Mouse (Mus musculus): ENCODE measurements around the gene Crp. TPM values are rescaled to one million over a fixed set of nuclear protein-coding genes. Genes with fewer than 3 reads are reported as not detected.

Crp gene
- polyA plus RNA-seq (2015; fragmentation: Nextera tagmentation; extraction: Ambion mirVana): 0.40 TPM in 1 of 2 replicates, not detected in the other

- no peaks in the 10 kb centered on the region for H3K9me3 ChIP-seq (replicated peaks)
- H3K4me2 ChIP-seq: no peak within 1 kb of the TSS
- 86% methylated on average over 4 of the region's 4 CpGs for WGBS
- H3K27me3 ChIP-seq: no peaks in the 10 kb centered on the region
- H3K4me3 ChIP-seq: no peak within 1 kb of the TSS
- no peaks in the 10 kb centered on the region for H3K36me3 ChIP-seq (ENCODE audit: poor library complexity, severe bottlenecking)
- no peak within 1 kb of the TSS for H3K9ac ChIP-seq
- no peaks in the 10 kb centered on the region for H3K4me1 ChIP-seq
- no peak for ATAC-seq
- no peak within 1 kb of the TSS for H3K27ac ChIP-seq
These were observed at the start of gene Crp for GRCm38 (mm10) chr1:172697844-172698243. Crp (plus strand) TSS chr1:172698055.

- H3K4me2 ChIP-seq: no peak overlapping the region
- no peaks in the 10 kb centered on the region for H3K36me3 ChIP-seq (ENCODE audit: poor library complexity, severe bottlenecking)
- WGBS: 91% methylated on average over 9 of the region's 9 CpGs
These were observed 48.5 kb upstream of the Crp start for GRCm38 (mm10) chr1:172649396-172649795.

GRCm38 (mm10) chr1:172650519-172651287 lies 47.2 kb upstream of the Crp start:
- Histone ChIP-seq H3K9ac (no peak overlapping the region), H3K9me3 (replicated peaks) (no peaks in the 10 kb centered on the region), H3K4me2 (no peak overlapping the region), H3K4me1 (no peaks in the 10 kb centered on the region), H3K36me3 (ENCODE audit: poor library complexity, severe bottlenecking) (no peaks in the 10 kb centered on the region), H3K27ac (no peak overlapping the region), H3K4me3 (no peak overlapping the region), H3K27me3 (no peaks in the 10 kb centered on the region)
- ATAC-seq: no peak
- WGBS: 63% methylated on average over 8 of the region's 8 CpGs

More at GRCm38 (mm10) chr1:172649396-172649795, 48.5 kb upstream of the Crp start:
- Histone ChIP-seq H3K4me3 (no peak overlapping the region), H3K9ac (no peak overlapping the region), H3K9me3 (replicated peaks) (no peaks in the 10 kb centered on the region), H3K4me1 (no peaks in the 10 kb centered on the region), H3K27ac (no peak overlapping the region), H3K27me3 (no peaks in the 10 kb centered on the region)
- ATAC-seq: no peak

GRCm38 (mm10) chr1:172651288-172651987 lies 46.4 kb upstream of the Crp start:
- Histone ChIP-seq H3K4me3 (no peak overlapping the region), H3K9me3 (replicated peaks) (no peaks in the 10 kb centered on the region), H3K4me2 (no peak overlapping the region), H3K4me1 (no peaks in the 10 kb centered on the region), H3K27me3 (no peaks in the 10 kb centered on the region), H3K36me3 (ENCODE audit: poor library complexity, severe bottlenecking) (no peaks in the 10 kb centered on the region), H3K27ac (no peak overlapping the region), H3K9ac (no peak overlapping the region)
- ATAC-seq: no peak
- WGBS: 89% methylated on average over 10 of the region's 10 CpGs

GRCm38 (mm10) chr1:172652040-172652662 lies 45.7 kb upstream of the Crp start:
- no peaks in the 10 kb centered on the region for H3K9me3 ChIP-seq (replicated peaks)
- H3K27ac ChIP-seq: no peak overlapping the region
- no peak overlapping the region for H3K4me2 ChIP-seq
- H3K36me3 ChIP-seq (ENCODE audit: poor library complexity, severe bottlenecking): no peaks in the 10 kb centered on the region
- no peak overlapping the region for H3K4me3 ChIP-seq
- ATAC-seq: no peak
- no peaks in the 10 kb centered on the region for H3K27me3 ChIP-seq
- no peaks in the 10 kb centered on the region for H3K4me1 ChIP-seq
- no peak overlapping the region for H3K9ac ChIP-seq
- 86% methylated on average over 18 of the region's 18 CpGs for WGBS

GRCm38 (mm10) chr1:172653900-172654299 lies 44.0 kb upstream of the Crp start:
- ATAC-seq: no peak
- Histone ChIP-seq H3K27me3 (no peaks in the 10 kb centered on the region), H3K27ac (no peak overlapping the region), H3K9ac (no peak overlapping the region), H3K4me3 (no peak overlapping the region), H3K9me3 (replicated peaks) (no peaks in the 10 kb centered on the region), H3K4me2 (no peak overlapping the region), H3K4me1 (no peaks in the 10 kb centered on the region), H3K36me3 (ENCODE audit: poor library complexity, severe bottlenecking) (no peaks in the 10 kb centered on the region)
- WGBS: 83% methylated on average over 6 of the region's 6 CpGs

- no peak for ATAC-seq
These were observed 40.6 kb upstream of the Crp start for GRCm38 (mm10) chr1:172657266-172657665.

GRCm38 (mm10) chr1:172659688-172660087 lies 38.2 kb upstream of the Crp start:
- no peak overlapping the region for H3K27ac ChIP-seq
- H3K36me3 ChIP-seq (ENCODE audit: poor library complexity, severe bottlenecking): no peaks in the 10 kb centered on the region
- 93% methylated on average over 8 of the region's 8 CpGs for WGBS
- no peaks in the 10 kb centered on the region for H3K9me3 ChIP-seq (replicated peaks)
- no peak for ATAC-seq
- no peak overlapping the region for H3K9ac ChIP-seq
- H3K4me2 ChIP-seq: no peak overlapping the region
- H3K4me1 ChIP-seq: no peaks in the 10 kb centered on the region
- H3K4me3 ChIP-seq: no peak overlapping the region
- H3K27me3 ChIP-seq: no peaks in the 10 kb centered on the region

More at GRCm38 (mm10) chr1:172657266-172657665, 40.6 kb upstream of the Crp start:
- H3K9ac ChIP-seq: no peak overlapping the region
- no peak overlapping the region for H3K4me2 ChIP-seq
- 65% methylated on average over 3 of the region's 3 CpGs for WGBS
- no peaks in the 10 kb centered on the region for H3K4me1 ChIP-seq
- H3K9me3 ChIP-seq (replicated peaks): no peaks in the 10 kb centered on the region
- no peaks in the 10 kb centered on the region for H3K27me3 ChIP-seq
- no peaks in the 10 kb centered on the region for H3K36me3 ChIP-seq (ENCODE audit: poor library complexity, severe bottlenecking)
- no peak overlapping the region for H3K27ac ChIP-seq
- no peak overlapping the region for H3K4me3 ChIP-seq

GRCm38 (mm10) chr1:172665457-172665856 lies 32.4 kb upstream of the Crp start:
- Histone ChIP-seq H3K4me1 (peaks cover 9% of the 10 kb centered on the region), H3K4me3 (no peak overlapping the region), H3K4me2 (no peak overlapping the region), H3K27me3 (no peaks in the 10 kb centered on the region), H3K27ac (no peak overlapping the region), H3K9me3 (replicated peaks) (no peaks in the 10 kb centered on the region), H3K9ac (no peak overlapping the region), H3K36me3 (ENCODE audit: poor library complexity, severe bottlenecking) (no peaks in the 10 kb centered on the region)
- no peak for ATAC-seq
- WGBS: 59% methylated on average over 2 of the region's 2 CpGs

GRCm38 (mm10) chr1:172667597-172667996 lies 30.3 kb upstream of the Crp start:
- Histone ChIP-seq H3K36me3 (ENCODE audit: poor library complexity, severe bottlenecking) (no peaks in the 10 kb centered on the region), H3K9ac (no peak overlapping the region), H3K4me1 (peaks cover 9% of the 10 kb centered on the region), H3K4me2 (0 out of 2 replicates have a peak overlapping the region, but pooled peaks have one; percentile 18), H3K9me3 (replicated peaks) (no peaks in the 10 kb centered on the region), H3K27me3 (no peaks in the 10 kb centered on the region), H3K4me3 (no peak overlapping the region), H3K27ac (no peak overlapping the region)
- ATAC-seq: peak; percentile 81
- 4% methylated on average over 6 of the region's 6 CpGs for WGBS

GRCm38 (mm10) chr1:172670716-172671115 lies 27.1 kb upstream of the Crp start:
- H3K4me1 ChIP-seq: peaks cover 9% of the 10 kb centered on the region
- no peak for ATAC-seq
- H3K4me2 ChIP-seq: no peak overlapping the region
- WGBS: 98% methylated on average over 1 of the region's 1 CpGs
- H3K9ac ChIP-seq: no peak overlapping the region
- H3K27ac ChIP-seq: no peak overlapping the region
- no peak overlapping the region for H3K4me3 ChIP-seq
- H3K9me3 ChIP-seq (replicated peaks): no peaks in the 10 kb centered on the region
- H3K27me3 ChIP-seq: no peaks in the 10 kb centered on the region
- no peaks in the 10 kb centered on the region for H3K36me3 ChIP-seq (ENCODE audit: poor library complexity, severe bottlenecking)

- Histone ChIP-seq H3K9me3 (replicated peaks) (peaks cover 4% of the 10 kb centered on the region; the same call in 1 of the 2 replicates), H3K4me1 (no peaks in the 10 kb centered on the region), H3K4me2 (no peak overlapping the region), H3K36me3 (ENCODE audit: poor library complexity, severe bottlenecking) (no peaks in the 10 kb centered on the region), H3K27ac (no peak overlapping the region), H3K9ac (no peak overlapping the region), H3K4me3 (no peak overlapping the region), H3K27me3 (no peaks in the 10 kb centered on the region)
- no peak for ATAC-seq
- WGBS: 83% methylated on average over 4 of the region's 4 CpGs
These were observed 17.1 kb upstream of the Crp start for GRCm38 (mm10) chr1:172680742-172681141.
